Mouse (Mus musculus) brain, embryonic 18.5 days (tissue): ENCODE results near the gene Srgap1.

ENCODE experiments used
- DNase-seq: peaks from one replicate; pipeline ENCODE4 v3.0.0-alpha.2; 2012; ENCODE audit warnings: low read depth, low spot score

Srgap1 gene

GRCm38 (mm10) chr10:121964114-121964513 lies 83.0 kb downstream of the Srgap1 start:
- no peak for DNase-seq

GRCm38 (mm10) chr10:121962053-121962452 lies 85.1 kb downstream of the Srgap1 start:
- no peak for DNase-seq

DNA sequence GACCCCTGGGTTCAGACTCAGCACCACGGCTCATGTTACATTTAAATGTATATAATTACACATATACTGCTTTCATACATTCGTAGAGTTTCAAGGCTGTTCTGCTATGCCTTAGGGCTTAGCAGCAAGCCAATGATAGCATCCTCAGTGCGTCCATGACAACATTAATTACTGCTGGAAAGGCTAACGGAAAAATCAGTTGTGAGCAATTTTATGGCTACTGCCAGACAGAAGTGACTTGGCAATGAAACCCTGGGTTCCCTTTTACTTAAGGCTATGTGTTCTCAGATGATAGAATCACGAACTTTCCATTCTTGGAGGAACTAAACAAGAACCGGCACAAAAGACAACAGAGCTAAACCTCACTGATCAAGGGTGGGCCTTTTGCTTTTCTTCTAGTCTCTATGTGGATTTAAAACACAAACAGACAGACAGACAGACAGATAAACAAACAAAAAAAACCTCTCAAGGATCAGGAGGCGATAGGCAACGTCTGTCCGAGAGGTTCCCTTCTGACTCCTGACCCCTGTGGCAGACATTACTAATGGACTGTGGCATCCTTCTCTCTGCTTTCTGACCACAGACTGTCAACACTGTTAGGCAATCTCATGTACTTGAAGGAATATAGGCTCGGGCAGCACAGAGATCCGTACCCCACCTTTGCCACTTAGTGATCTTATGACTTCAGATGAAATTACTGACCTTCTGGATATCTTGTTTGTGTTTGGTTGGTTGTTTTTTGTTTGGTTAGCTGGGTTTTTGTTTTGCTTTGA lies 85.8 kb downstream of the Srgap1 start:
- DNase-seq: no peak

- DNase-seq: no peak
Observed at GRCm38 (mm10) chr10:121958741-121959140, 88.4 kb downstream of the Srgap1 start.

GRCm38 (mm10) chr10:121956505-121956904 lies 90.6 kb downstream of the Srgap1 start:
- DNase-seq: no peak

GRCm38 (mm10) chr10:121955730-121956129 lies 91.4 kb downstream of the Srgap1 start:
- no peak for DNase-seq

GRCm38 (mm10) chr10:121954877-121955276 lies 92.2 kb downstream of the Srgap1 start:
- no peak for DNase-seq

- no peak for DNase-seq
Observed at GRCm38 (mm10) chr10:121953041-121953440, 94.1 kb downstream of the Srgap1 start.

DNA sequence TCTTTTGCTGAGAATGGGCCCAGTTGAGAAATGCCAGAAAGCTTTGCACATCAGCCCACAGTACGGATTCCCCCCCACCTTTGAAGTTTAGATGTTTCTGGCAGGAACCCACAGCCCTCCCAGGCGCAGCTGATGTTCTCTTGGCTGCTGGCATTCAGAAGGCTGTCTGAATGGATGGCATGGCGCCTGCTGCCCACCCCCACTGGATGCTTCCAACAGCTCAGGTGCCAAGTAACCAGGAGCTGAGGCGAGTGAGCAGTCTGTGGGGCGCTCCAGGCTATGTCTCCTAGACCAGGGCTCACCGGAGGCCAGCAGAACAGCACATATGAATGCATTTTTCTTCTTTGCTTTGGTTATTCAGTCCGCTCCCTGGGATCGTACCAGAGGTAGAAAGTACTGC lies 100.9 kb downstream of the Srgap1 start:
- DNase-seq: no peak

DNA sequence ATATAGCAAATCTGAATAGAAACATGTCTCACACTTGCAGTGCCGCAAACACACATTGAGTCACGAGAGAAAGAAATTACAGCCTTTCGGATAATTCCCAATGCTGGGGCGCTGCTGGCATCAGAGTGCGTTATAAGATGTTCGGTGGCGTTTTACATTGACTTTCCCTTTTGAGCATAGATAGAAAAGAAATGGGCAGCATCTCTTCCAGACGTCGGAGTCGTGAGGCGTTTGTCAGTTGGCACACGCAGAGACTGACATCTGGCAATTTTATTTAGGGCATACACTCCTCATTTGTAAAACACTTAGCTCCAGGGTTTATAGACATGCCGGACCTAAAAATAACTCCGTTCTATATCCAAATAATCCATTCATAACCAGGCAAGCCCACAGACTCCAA lies 115.2 kb downstream of the Srgap1 start:
- no peak for DNase-seq

- no peak for DNase-seq
Observed at GRCm38 (mm10) chr10:121926094-121926493, 121.0 kb downstream of the Srgap1 start.

DNA sequence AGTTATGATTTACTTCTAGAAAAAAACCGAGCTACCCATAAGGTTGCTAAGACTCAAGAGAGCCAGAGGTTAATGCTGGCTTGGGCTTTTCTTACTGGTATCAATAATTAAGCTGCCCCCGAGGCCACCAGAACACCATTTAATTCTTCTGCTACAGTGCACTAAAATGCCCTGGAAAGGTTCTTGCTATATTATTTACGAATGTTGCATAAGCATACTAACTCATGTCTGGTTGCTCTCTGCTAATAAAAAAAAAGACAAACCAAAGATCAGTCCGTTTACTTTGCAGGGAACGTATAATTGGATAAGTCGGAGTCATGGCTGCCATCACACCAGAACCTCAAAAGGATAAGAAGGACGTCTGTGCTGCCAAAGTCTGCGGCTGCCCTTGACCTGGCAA lies 128.1 kb downstream of the Srgap1 start:
- DNase-seq: no peak

- no peak for DNase-seq
Observed at GRCm38 (mm10) chr10:121918579-121918978, 128.5 kb downstream of the Srgap1 start.

- DNase-seq: no peak
Observed at GRCm38 (mm10) chr10:121915530-121915929, 131.6 kb downstream of the Srgap1 start.

- DNase-seq: no peak
Observed at GRCm38 (mm10) chr10:121904137-121904536, 143.0 kb downstream of the Srgap1 start.

DNA sequence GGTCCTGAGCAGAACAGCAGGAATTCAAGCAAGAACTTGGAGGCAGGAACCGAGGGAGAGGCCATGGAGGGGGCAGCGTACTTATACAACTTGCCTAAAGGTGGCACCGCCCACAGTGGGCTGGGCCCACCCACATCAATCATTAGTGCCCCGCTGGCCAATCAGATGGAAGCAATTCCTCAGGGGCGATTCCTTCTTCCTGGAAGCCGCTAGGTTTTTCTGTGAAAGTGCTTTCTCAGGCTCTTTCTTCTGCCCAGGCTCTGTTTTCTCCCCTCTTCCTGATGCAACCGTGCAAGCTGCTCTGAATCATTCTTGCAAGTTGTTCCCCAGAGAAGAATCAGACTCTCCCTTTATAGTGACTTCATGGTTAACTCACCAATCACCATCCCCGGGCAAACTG lies 144.5 kb downstream of the Srgap1 start:
- no peak for DNase-seq

- DNase-seq: no peak
Observed at GRCm38 (mm10) chr10:121900772-121901171, 146.3 kb downstream of the Srgap1 start.

DNA sequence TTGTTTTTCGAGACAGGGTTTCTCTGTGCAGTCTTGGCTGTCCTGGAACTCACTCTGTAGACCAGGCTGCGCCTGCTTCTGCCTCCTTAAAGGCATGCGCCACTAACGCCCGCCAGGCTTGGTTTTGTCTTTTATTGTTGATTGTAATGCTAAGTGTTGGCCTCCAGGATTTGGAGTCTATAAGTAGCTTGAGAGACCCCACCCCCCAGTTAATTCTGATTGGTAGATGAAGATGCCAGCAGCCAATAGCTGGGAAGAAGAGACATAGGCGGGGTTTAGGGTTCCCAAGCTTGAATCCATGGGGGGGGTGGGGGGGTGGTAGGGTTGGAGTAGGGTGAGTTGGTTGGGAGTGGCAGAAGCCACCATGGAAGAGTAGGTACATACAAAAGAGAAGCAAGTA lies 147.4 kb downstream of the Srgap1 start:
- DNase-seq: no peak

DNA sequence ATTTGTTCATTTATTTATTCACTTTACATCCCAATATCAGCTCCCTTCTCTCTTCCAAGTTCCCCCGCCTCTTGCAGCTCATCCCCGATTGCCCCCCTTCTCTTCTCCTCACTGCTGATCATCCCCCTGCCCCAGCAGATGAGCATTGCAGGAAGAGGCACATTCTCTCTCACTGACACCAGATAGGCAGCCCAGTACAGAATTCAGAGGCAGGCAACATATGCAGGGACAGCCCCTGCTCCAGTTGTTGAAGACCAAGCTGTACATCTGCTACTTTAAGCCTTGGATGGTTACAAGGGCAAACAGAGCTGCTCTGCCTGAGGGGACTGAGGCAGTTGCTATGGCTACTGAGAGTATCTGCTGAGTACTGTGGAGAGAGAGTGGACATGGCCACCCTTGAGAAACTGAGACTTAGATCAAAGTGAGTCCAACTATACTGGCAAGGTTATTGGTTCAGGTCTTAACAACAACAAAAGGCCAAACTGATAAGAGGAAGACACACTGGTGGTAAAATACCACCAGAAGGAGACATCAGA lies 149.2 kb downstream of the Srgap1 start:
- no peak for DNase-seq

- no peak for DNase-seq
Observed at GRCm38 (mm10) chr10:121891390-121892067, 155.6 kb downstream of the Srgap1 start.

GRCm38 (mm10) chr10:121890061-121890460 lies 157.1 kb downstream of the Srgap1 start:
- DNase-seq: no peak

DNA sequence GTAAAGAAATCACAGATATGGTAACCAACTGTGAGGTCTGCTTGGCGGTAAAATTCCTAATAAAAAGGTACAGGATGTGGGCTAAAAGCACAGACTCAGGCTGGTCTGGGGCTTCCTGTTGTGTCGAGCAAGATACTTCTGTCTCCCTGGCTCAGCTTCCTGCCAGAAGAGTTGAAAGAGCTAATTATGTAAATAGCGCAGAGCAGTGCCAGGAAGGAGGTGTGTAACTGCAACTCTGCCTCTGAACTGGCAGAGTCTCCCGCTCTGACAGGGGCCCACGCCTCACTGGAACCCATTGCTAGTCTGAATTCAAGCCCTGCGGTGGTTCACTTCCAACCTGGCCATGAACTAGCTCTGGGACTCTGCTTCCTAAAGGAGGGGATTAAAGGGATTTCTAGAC lies 160.3 kb downstream of the Srgap1 start:
- peak; percentile 36 for DNase-seq
